Mouse (Mus musculus) bone marrow macrophage, adult 2 months (primary cell): Measurements from ENCODE around the gene Nr4a1.

Experiments used
- CTCF ChIP-seq: IDR thresholded peaks from 2 replicates; pipeline ENCODE4 v1.5.1; 2012; ENCODE audit warnings: low read depth, mild to moderate bottlenecking, low read length, moderate library complexity
- POLR2A ChIP-seq: IDR thresholded peaks from 2 replicates; pipeline ENCODE4 v1.6.1; 2012; ENCODE audit warnings: mild to moderate bottlenecking, low read depth, low read length, borderline replicate concordance

GRCm38 (mm10) chr15:101215136-101215535 is 38.9 kb upstream of the Nr4a1 start:
- no peak for TF ChIP-seq CTCF
- TF ChIP-seq POLR2A, result no peak
